Mouse (Mus musculus) testis, postnatal 10 days (tissue): ENCODE results near the gene Lhx6.

Source experiments
- DNase-seq: peaks from one replicate; pipeline ENCODE4 v3.0.0; 2021; ENCODE audit warnings: low spot score

Gene Lhx6

DNA sequence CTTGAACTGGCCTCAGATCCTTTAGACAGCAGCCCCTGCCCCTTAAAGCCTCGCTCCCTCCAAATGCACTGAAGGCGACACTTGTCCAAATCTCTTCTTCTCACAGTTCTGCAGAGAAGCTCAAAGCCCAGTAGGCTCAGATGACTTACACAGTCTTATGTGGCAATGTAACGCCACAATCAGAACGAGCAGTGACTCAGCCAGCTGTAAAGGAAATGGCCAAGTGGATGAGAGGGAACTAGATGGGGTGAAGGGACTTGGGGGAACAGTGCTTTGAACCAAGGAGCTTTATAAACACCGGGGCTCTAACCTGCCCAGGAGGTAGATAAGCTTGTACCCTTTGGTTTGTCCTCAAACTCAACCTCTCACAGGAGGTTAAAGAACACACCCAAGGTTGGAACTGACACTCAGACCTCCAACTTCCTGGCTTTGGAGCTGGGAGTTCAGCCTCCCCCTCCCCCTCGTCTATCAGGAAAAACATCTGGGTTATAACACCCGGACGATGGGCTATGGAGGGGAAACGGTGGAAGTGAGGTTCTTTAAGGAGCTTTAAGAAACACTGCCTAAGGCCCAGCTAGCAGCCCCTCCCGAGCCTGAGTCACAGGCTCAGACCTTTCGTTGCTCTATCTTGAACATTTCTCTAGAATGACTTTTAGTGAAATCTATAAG, 69.7 kb downstream of the Lhx6 start:
- no peak for DNase-seq

GRCm38 (mm10) chr2:36034898-36035297, 70.3 kb downstream of the Lhx6 start:
- DNase-seq, result no peak

DNA sequence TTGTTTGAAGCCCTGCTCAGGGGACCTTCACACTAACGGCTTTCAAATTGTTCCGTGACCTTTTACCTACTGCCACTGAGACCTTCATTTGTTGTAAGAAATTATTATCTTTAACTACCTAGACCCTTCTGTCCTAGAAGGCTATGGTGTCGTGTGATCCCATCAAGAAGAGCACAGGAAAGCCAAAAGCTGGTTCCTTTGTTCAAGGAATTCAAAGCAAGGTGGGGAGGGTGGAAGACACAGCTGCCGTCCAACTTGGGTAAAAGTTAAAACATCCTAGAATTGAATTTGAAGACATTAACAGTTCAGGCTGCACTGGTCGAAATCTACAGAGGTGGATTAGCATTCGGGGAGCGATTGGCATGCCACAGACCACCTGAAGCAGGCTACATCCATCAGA, 71.2 kb downstream of the Lhx6 start:
- DNase-seq, result no peak

DNA sequence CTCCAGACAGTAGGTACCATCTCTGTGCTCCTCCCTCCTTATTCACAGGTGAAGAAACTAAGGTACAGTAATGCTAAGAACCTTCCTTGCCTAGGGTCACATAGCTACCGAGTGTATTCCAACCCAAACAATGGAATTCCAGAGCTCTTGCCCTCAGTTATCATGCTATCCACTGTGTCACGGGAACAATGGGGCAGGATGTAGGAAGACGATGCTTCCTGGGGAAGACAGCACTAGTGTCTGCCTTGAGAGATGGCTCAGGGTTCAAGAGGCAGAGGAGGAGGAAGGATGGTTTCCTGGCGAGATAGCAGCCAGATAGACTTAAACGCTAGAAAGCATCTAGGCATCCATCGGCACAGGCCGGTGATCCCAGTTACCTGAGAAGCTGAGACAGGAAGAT, 72.3 kb downstream of the Lhx6 start:
- DNase-seq, result no peak
